Mouse (Mus musculus): ENCODE measurements at regions not wholly inside any gene's neighbourhood (a gene's known extent, or its start where the extent isn't known, plus 50 kb on each side); places are given as distances from the start of the nearest gene placed in this dataset.

GRCm38 (mm10) chr9:8823719-8824371, 75.8 kb upstream of the Pgr start:
- no peak for TF ChIP-seq MAFK (IDR thresholded peaks at IDR 0.05; ENCODE audit: insufficient read depth, low read depth, low read length)
- TF ChIP-seq HCFC1 (IDR thresholded peaks at IDR 0.05; ENCODE audit: borderline replicate concordance, insufficient read depth, low read length): no peak
- no peak for TF ChIP-seq CHD2 (IDR thresholded peaks at IDR 0.05; ENCODE audit: low read depth, low read length)

Data from ES-E14 (cell line).